Mouse (Mus musculus) MEL-GATA-1-ER (cell line): ENCODE measurements at regions not wholly inside any gene's neighbourhood (a gene's known extent, or its start where the extent isn't known, plus 50 kb on each side); places are given as distances from the start of the nearest gene placed in this dataset.
A peak's percentile ranks its signal among the peaks of the same experiment; 100 is the strongest.

ENCODE experiments used
- DNase-seq: peaks from one replicate; pipeline ENCODE4 v3.0.0-alpha.2; 2012; ENCODE audit warnings: low read depth; ENCODE audit errors: extremely low read depth

DNA sequence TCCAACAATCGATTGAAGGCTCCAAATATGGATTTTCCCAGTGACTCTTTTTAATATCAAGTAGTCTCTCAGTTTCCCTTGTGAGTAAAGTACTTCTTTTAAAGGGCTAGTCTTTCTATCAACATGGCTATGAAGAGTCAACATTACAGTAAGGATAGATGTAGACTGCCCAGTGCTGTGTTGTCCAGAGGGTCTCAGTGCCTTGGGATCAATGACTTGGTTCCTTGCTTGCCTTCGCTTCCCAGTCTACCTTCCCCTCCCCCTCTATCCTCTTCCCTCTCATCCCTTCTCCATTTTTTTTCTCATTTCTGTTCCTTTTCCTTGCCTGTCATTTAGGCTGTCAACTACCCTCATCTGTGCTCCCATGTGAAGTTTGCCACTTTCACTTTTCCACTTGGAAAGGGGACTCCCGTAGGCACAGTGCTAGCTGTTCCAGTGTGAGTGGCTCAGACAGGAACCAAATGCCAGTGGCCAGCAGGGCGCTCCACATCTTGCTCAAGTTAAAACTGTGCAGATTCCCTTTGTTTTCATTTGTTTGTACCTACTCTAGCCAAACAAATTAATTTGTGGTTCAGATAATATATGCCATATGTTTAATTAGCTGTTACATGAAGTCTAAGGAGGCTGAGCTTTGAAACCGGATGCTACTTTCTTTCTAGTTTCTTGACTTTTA, 608.9 kb downstream of the Lmo4 start:
- no peak for DNase-seq

- no peak for DNase-seq
Measured at GRCm38 (mm10) chr3:143595081-143595480, 609.9 kb downstream of the Lmo4 start.

DNA sequence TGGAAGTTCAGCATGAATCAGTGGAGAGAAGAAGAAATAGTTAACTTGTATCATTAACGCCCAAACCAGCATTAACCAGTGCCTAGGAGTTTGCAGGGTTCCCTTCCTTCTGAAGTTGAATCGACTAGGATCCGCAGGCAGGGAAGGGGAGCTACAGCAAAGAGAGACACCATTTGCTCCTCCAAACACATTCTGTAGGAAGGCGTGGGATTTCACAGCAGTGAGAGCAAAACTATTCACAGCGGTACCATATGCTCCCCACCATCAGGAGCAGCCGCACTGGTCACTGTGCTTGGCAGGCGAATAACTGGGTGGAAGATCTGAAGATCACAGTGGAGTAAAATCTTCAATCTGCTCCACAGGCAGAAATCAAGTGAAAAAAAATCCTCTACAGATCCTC, 610.3 kb downstream of the Lmo4 start:
- no peak for DNase-seq

DNA sequence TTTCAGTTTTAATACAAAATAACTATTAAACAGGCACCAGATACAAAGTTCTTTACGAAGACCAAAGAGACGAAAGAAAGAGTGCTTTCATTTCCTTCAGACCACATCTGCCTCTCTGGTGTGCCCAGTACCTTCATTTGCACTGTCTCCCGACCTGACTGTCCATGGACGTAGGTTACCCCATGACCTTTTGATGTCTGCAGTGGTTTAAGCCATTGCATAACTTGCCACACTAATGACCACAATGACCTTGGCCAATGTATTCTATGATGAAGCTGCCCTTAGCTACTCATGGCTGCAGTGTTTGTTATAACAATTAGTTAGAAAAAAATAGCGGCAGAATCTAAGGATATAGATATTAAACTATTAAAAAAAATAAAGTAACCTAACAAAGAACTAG, 618.4 kb downstream of the Lmo4 start:
- DNase-seq = no peak

GRCm38 (mm10) chr3:143584692-143585603, 620.1 kb downstream of the Lmo4 start:
- DNase-seq = no peak

DNA sequence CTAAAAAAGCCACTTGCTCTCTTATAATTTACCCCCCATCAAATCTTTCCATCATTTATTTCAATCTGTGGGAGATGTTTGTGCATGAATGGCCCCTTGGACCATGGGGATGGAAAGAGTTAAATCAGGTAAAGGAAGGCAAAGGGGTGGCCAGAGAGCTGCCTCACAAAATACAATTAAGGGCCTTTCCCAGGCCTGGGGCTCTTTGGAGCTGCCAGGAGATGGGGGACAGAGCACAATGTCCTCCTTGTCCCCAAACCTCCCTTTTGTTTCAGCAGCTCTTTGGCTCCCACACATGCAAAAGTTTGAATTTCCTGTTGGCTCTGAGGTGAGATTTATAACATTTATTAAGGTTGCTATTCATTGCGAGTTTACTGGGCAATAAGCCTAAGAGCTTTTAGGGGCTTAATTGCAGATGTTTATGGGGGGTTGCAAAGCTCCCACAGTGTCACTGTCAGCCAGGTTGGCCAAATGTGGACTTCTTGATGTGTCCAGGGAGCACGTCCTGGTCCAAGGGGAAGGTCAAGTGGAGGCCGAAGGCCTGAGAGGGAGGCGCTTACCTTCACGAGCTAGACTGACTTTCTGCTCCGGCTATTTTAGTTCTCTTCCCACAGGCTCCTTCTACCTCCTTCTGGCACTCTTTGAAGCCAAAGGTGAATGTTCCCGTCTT, 628.5 kb downstream of the Lmo4 start:
- no peak for DNase-seq

DNA sequence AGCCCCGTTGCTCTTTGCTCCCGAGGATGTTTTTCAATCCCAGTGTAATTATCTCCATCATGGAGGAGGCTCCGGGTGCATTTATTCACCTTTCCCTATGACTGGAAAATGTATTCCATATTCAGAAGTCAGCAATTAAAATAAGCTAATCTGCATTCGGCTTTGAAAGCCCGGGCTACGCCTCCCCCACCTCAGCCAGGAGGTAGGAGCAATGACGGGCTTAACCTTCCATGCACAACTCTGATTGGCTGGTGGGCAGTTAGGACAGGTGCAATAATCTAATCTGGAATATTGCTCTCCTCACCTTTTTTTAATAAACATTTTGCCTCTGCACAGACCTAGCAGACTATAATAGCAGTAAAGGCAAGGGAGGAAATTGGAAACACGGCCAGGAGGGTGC, 629.3 kb downstream of the Lmo4 start:
- no peak for DNase-seq

- no peak for DNase-seq
Measured at GRCm38 (mm10) chr3:143574035-143574864, 630.8 kb downstream of the Lmo4 start.

DNA sequence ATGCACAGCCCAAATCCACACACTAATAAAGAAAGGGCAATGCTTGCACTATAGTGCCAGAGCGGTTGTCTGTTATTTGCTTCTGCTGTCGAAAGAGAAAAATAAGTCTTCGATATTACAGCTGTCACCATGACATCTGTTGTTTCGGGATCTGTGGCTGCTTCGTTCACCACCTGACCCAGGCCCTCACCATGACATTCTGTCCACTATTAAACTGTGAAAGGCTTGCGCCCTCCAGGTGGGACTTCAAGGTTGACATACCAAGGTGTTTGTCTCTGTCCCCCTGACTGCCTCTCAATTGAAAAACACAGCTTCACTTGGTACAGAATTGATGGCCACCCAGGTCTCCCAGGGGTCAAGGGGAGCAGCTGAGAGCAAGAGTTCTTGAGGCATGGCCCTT, 635.1 kb downstream of the Lmo4 start:
- DNase-seq = no peak

DNA sequence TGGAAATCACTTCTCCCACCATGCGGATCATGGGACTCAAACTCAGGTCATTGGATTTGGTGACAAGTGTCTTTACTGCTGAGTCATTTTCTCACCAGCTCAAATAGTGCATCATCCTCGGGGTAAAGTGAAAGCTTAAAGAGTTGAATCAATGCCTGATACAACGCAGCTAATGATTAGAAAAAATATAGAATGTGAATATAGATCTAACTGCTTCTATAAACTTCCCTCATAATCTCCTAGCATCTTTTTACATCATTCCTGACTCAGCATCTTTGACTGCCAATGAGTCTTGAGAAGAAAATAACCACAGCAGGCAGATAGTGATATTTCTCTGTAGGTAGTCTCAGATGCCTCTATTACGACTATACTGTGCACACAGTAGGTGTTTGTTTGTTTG, 640.0 kb downstream of the Lmo4 start:
- no peak for DNase-seq

- DNase-seq = no peak
Measured at GRCm38 (mm10) chr3:143542811-143543210, 661.0 kb upstream of the Pkn2 start.

- no peak for DNase-seq
Measured at GRCm38 (mm10) chr3:143527982-143528381, 646.2 kb upstream of the Pkn2 start.

DNA sequence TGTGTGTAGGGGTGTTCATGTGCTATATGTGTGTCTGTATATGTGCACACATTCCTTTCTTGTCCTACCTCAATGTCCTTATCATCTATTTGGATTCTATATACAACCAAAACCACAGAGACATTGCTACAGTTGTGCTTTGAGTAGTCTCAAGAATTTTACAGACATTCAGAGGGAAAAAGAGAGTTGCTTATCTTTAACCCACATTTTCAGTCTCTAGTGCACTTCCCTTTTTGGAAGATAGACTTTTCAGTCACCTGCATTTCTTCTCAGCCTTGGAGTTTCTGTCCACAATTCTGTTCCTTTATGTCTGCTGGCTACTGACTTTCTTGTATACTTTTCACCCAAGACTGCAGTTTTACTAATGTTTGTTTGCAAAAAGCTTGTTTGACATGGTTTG, 645.5 kb upstream of the Pkn2 start:
- DNase-seq = peak; percentile 13

GRCm38 (mm10) chr3:143512517-143513249, 630.9 kb upstream of the Pkn2 start:
- DNase-seq = no peak

DNA sequence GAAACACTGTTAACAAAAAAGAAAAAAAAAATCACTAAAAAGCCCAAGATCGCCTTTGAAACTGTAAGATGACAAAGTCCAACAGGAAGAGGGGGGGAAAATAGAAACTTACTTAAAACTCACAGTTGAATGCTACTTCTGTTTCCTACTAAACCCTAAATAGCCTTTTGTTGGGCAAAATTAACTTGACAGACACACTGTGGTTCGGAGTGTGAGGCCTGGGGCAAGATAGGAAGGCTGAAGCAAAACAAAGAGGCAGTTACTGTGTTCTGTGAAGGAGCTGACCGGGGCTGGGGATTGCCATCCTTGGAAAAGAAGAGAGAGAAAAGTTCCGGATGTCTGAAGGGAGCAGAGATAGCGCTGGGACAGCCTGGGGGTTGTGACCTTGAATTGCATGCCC, 627.7 kb upstream of the Pkn2 start:
- no peak for DNase-seq

DNA sequence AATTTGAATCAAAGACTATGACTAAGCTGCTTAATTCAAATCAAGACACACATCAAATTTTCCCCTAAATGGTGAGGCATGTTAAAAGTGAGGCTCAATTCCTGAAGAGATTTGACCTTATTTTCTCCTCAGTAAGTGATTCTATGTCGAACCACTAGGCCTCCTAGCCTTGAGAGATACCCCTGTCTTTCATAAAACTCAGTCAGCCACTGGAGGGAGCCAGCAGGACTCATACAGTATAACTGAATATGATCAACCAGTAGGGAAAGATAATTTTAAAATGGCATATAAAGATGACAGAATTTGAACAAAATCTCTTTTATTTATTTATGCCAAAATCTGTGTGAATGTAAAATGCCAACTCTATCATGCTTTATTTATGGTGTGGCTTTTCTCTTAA, 626.5 kb upstream of the Pkn2 start:
- no peak for DNase-seq

DNA sequence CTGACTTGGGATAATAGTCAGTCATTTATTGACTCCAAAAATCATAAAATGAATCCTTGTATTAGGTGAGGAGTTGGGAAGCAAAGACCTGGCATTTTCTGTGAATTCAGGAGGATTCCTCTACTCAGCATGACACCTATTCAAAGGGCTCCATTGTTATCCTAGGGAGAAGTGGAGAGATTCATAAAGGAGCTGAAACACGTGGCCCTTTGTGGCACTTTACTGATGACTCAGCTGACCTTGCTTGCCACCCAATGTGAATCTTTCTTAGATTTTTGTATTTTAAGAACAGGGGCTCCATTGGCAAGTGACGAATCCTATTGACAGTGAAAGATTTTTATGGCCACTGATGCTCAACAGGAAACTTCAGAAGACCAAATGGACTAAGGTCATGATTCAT, 619.2 kb upstream of the Pkn2 start:
- no peak for DNase-seq

GRCm38 (mm10) chr3:143495389-143495788, 613.6 kb upstream of the Pkn2 start:
- DNase-seq = no peak

DNA sequence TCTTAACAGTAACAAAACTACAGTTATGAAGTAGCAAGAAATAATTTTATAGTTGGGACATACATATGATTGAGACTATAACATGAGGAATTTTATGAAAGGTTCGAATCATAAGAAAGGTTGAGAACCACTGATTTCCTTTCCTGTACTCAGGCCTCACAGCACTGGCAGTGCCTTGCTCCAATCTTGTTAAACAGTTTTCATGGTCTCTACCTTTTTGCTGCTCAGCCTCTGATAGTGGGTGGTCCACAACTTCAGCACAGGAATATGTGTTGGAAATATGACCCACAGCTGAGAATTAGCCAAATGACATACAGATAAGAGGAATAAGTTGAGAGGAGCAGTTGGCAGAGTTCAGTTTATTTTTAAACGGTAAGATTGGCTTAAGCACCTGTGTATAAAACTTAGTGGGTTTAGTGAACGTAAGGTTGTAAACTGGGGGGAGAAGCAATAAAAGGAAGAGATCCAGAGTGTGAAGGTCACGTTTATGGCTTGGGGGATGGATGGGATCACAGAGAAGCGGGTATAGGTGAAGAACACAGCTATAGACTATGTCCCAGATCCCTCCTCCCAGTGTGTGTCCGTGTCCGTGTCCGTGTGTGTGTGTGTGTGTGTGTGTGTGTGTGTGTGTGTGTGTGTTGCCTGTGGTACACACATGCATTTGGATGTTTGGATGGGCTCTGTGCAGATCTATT, 596.3 kb upstream of the Pkn2 start:
- DNase-seq = no peak

- DNase-seq = no peak
Measured at GRCm38 (mm10) chr3:143475461-143475860, 593.7 kb upstream of the Pkn2 start.
